Mouse (Mus musculus): ENCODE data around the gene Prmt9. TPM values are rescaled to one million over a fixed set of nuclear protein-coding genes. Genes with fewer than 3 reads are reported as not detected.

Gene Prmt9
- total and polyA plus RNA-seq, 2 experiments from 2014 or later, result 21.1 to 23.0 TPM

GRCm38 (mm10) chr8:77526130-77526529 lies 23.1 kb upstream of the Prmt9 start:
- Histone ChIP-seq H3K36me3 (ENCODE audit: insufficient read depth, low read length) (no peaks in the 10 kb centered on the region), H3K9ac (replicated peaks; ENCODE audit: low read length) (no peak overlapping the region), H3K4me1 (ENCODE audit: insufficient read depth, low read length) (no peaks in the 10 kb centered on the region), H3K4me3 (ENCODE audit: low read length) (no peak overlapping the region), H3K4me2 (ENCODE audit: low read depth, low read length) (no peak overlapping the region), H3K27ac (no peak overlapping the region), H3K27me3 (ENCODE audit: insufficient read depth, low read length) (no peaks in the 10 kb centered on the region), H3K9me3 (ENCODE audit: low read length) (no peaks in the 10 kb centered on the region)
- no peak for ATAC-seq
- 77% methylated on average over 8 of the region's 8 CpGs for WGBS
- no peak for DNase-seq (ENCODE audit: low spot score)
- TF ChIP-seq CTCF (IDR thresholded peaks at IDR 0.05; ENCODE audit: low read depth), result no peak

DNA sequence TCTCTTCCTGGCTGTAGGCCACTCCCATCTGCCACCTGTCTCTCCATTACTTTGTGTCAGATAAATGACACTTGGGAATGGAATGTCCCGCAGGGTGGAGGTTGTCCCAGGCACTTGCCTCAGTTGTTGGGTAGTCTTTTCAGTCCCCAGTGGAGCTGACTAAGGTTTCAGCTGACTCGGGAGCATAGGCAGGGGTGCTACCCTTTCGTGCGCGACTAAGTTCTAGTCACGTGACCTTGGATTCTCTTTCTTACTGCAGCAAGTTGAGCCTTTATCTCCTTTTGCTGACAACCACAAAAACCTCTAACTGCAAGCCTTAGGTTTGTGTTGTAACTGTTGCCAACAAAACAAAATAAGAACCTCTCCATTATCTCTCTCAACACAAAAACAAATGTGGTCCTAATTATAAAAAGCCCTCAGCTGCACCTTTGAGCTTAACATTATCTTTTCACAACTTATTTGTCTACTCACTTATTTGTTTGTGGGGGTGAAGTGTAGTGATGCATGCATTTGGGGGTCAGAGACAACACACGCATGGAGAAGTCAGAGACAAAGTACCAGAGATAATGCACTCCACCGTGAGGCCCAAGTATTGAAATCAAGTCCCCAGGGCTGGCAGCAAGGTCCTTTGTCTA lies 14.7 kb upstream of the Prmt9 start:
- WGBS, result 62% methylated on average over 8 of the region's 8 CpGs
- peak; percentile 42; the same call in 1 of the 2 replicates for ATAC-seq

GRCm38 (mm10) chr8:77535026-77535595 lies 14.1 kb upstream of the Prmt9 start:
- Histone ChIP-seq H3K4me3 (ENCODE audit: low read length) (no peak overlapping the region), H3K36me3 (ENCODE audit: insufficient read depth, low read length) (no peaks in the 10 kb centered on the region), H3K4me2 (ENCODE audit: low read depth, low read length) (no peak overlapping the region), H3K9me3 (ENCODE audit: low read length) (no peaks in the 10 kb centered on the region), H3K27me3 (ENCODE audit: insufficient read depth, low read length) (no peaks in the 10 kb centered on the region), H3K4me1 (ENCODE audit: insufficient read depth, low read length) (no peaks in the 10 kb centered on the region), H3K27ac (no peak overlapping the region), H3K9ac (replicated peaks; ENCODE audit: low read length) (no peak overlapping the region)
- TF ChIP-seq CTCF (IDR thresholded peaks at IDR 0.05; ENCODE audit: low read depth), result peak; percentile 91
- ATAC-seq, result peak; percentile 86; the same call in 1 of the 2 replicates
- 80% methylated on average over 5 of the region's 5 CpGs for WGBS
- peak; percentile 74 for DNase-seq (ENCODE audit: low spot score)

More for the DNA sequence above, 14.7 kb upstream of the Prmt9 start:
- H3K4me2 ChIP-seq (ENCODE audit: low read depth, low read length), result no peak overlapping the region
- H3K4me1 ChIP-seq (ENCODE audit: insufficient read depth, low read length), result no peaks in the 10 kb centered on the region
- H3K4me3 ChIP-seq (ENCODE audit: low read length), result no peak overlapping the region
- H3K36me3 ChIP-seq (ENCODE audit: insufficient read depth, low read length), result no peaks in the 10 kb centered on the region
- DNase-seq (ENCODE audit: low spot score), result no peak
- H3K27ac ChIP-seq, result no peak overlapping the region
- TF ChIP-seq CTCF (IDR thresholded peaks at IDR 0.05; ENCODE audit: low read depth), result no peak
- H3K9me3 ChIP-seq (ENCODE audit: low read length), result no peaks in the 10 kb centered on the region
- no peak overlapping the region for H3K9ac ChIP-seq (replicated peaks; ENCODE audit: low read length)
- no peaks in the 10 kb centered on the region for H3K27me3 ChIP-seq (ENCODE audit: insufficient read depth, low read length)

GRCm38 (mm10) chr8:77536821-77537220 lies 12.4 kb upstream of the Prmt9 start:
- DNase-seq (ENCODE audit: low spot score) (no peak), ATAC-seq (no peak)
- no peak for TF ChIP-seq CTCF (IDR thresholded peaks at IDR 0.05; ENCODE audit: low read depth)
- no peak overlapping the region for H3K27ac ChIP-seq
- no peak overlapping the region for H3K4me2 ChIP-seq (ENCODE audit: low read depth, low read length)
- no peaks in the 10 kb centered on the region for H3K27me3 ChIP-seq (ENCODE audit: insufficient read depth, low read length)
- no peaks in the 10 kb centered on the region for H3K4me1 ChIP-seq (ENCODE audit: insufficient read depth, low read length)
- H3K4me3 ChIP-seq (ENCODE audit: low read length), result no peak overlapping the region
- H3K9me3 ChIP-seq (ENCODE audit: low read length), result no peaks in the 10 kb centered on the region
- no peak overlapping the region for H3K9ac ChIP-seq (replicated peaks; ENCODE audit: low read length)
- WGBS, result 77% methylated on average over 12 of the region's 12 CpGs
- no peaks in the 10 kb centered on the region for H3K36me3 ChIP-seq (ENCODE audit: insufficient read depth, low read length)

DNA sequence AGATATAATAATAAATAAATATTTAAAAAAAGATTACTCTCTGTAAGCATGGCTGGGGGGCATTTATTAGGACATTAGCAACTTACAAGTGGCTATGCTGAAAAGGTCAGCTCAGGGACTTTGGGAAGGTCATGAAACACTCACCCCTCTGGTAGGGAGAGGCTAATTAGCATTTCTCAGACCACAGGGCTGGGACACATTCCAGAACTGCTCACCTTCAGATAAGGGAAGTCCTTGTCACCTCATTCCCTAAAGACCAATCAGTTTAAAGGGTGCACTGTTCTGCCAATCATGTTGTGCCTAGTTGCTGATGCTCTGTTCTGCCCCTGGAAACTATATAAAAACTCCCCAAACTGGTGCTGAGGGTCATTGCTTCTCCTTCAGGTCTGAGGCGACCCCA lies 10.9 kb upstream of the Prmt9 start:
- Histone ChIP-seq H3K27me3 (ENCODE audit: insufficient read depth, low read length) (no peaks in the 10 kb centered on the region), H3K9ac (replicated peaks; ENCODE audit: low read length) (no peak overlapping the region), H3K4me1 (ENCODE audit: insufficient read depth, low read length) (no peaks in the 10 kb centered on the region), H3K4me2 (ENCODE audit: low read depth, low read length) (no peak overlapping the region), H3K9me3 (ENCODE audit: low read length) (no peaks in the 10 kb centered on the region), H3K36me3 (ENCODE audit: insufficient read depth, low read length) (no peaks in the 10 kb centered on the region), H3K27ac (no peak overlapping the region), H3K4me3 (ENCODE audit: low read length) (no peak overlapping the region)
- DNase-seq (ENCODE audit: low spot score) (no peak), ATAC-seq (no peak)
- TF ChIP-seq CTCF (IDR thresholded peaks at IDR 0.05; ENCODE audit: low read depth), result no peak
- WGBS, result 85% methylated on average over 1 of the region's 1 CpGs

- ATAC-seq (no peak), DNase-seq (ENCODE audit: low spot score) (no peak)
- TF ChIP-seq CTCF (IDR thresholded peaks at IDR 0.05; ENCODE audit: low read depth), result no peak
- H3K9ac ChIP-seq (replicated peaks; ENCODE audit: low read length), result no peak overlapping the region
- H3K9me3 ChIP-seq (ENCODE audit: low read length), result no peaks in the 10 kb centered on the region
- no peaks in the 10 kb centered on the region for H3K27me3 ChIP-seq (ENCODE audit: insufficient read depth, low read length)
- H3K27ac ChIP-seq, result no peak overlapping the region
- no peaks in the 10 kb centered on the region for H3K36me3 ChIP-seq (ENCODE audit: insufficient read depth, low read length)
- H3K4me1 ChIP-seq (ENCODE audit: insufficient read depth, low read length), result no peaks in the 10 kb centered on the region
- 87% methylated on average over 6 of the region's 6 CpGs for WGBS
- H3K4me3 ChIP-seq (ENCODE audit: low read length), result no peak overlapping the region
- H3K4me2 ChIP-seq (ENCODE audit: low read depth, low read length), result no peak overlapping the region
These were observed 5.9 kb upstream of the Prmt9 start for GRCm38 (mm10) chr8:77543152-77543777.

- no peak for ATAC-seq
- Histone ChIP-seq H3K9me3 (ENCODE audit: low read length) (no peaks in the 10 kb centered on the region), H3K9ac (replicated peaks; ENCODE audit: low read length) (no peak overlapping the region), H3K4me3 (ENCODE audit: low read length) (no peak overlapping the region), H3K27ac (no peak overlapping the region), H3K36me3 (ENCODE audit: insufficient read depth, low read length) (no peaks in the 10 kb centered on the region), H3K27me3 (ENCODE audit: insufficient read depth, low read length) (no peaks in the 10 kb centered on the region), H3K4me2 (ENCODE audit: low read depth, low read length) (no peak overlapping the region), H3K4me1 (ENCODE audit: insufficient read depth, low read length) (no peaks in the 10 kb centered on the region)
- no peak for TF ChIP-seq CTCF (IDR thresholded peaks at IDR 0.05; ENCODE audit: low read depth)
- DNase-seq (ENCODE audit: low spot score), result no peak
- WGBS, result 72% methylated on average over 3 of the region's 3 CpGs
These were observed 4.8 kb upstream of the Prmt9 start for GRCm38 (mm10) chr8:77544428-77544827.
